Mouse (Mus musculus) midbrain, embryonic 16.5 days (tissue): ENCODE data around the gene Sim1. TPM values are rescaled to one million over a fixed set of nuclear protein-coding genes. Genes with fewer than 3 reads are reported as not detected.

Experiments used
- ATAC-seq: fragments of 200-750 bp; cut with Nextera tagmentation; 2 replicates; pipeline ENCODE4 v1.8.0; 2017; ENCODE audit warnings: moderate TSS enrichment
- H3K27ac ChIP-seq: fragments of 300-500 bp; sonication (generic); 2 replicates; pipeline ENCODE4 v1.5.1; 2014; ENCODE audit warnings: mild to moderate bottlenecking, low read length, mixed read lengths
- H3K27me3 ChIP-seq: fragments of 300-500 bp; sonication (generic); 2 replicates; pipeline ENCODE4 v1.6.1; 2014; ENCODE audit warnings: low read depth, low read length, mixed read lengths; ENCODE audit not compliant: control insufficient read depth, insufficient read depth
- H3K36me3 ChIP-seq: fragments of 300-500 bp; sonication (generic); 2 replicates; pipeline ENCODE4 v1.6.1; 2014; ENCODE audit warnings: mild to moderate bottlenecking, low read length, moderate library complexity, mixed read lengths; ENCODE audit not compliant: control insufficient read depth, insufficient read depth
- H3K4me1 ChIP-seq: fragments of 300-500 bp; sonication (generic); 2 replicates; pipeline ENCODE4 v1.6.1; 2014; ENCODE audit warnings: mild to moderate bottlenecking, low read length, mixed read lengths; ENCODE audit not compliant: control insufficient read depth, insufficient read depth
- H3K4me2 ChIP-seq: fragments of 300-500 bp; sonication (generic); 2 replicates; pipeline ENCODE4 v1.6.1; 2014; ENCODE audit warnings: mild to moderate bottlenecking, low read length, mixed read lengths
- H3K4me3 ChIP-seq: fragments of 300-500 bp; sonication (generic); 2 replicates; pipeline ENCODE4 v1.5.1; 2014; ENCODE audit warnings: low read depth, mild to moderate bottlenecking, low read length, moderate library complexity, mixed read lengths
- H3K9ac ChIP-seq: fragments of 300-500 bp; sonication (generic); 2 replicates; pipeline ENCODE4 v1.6.1; 2014; ENCODE audit warnings: low read depth, low read length, mixed read lengths
- H3K9me3 ChIP-seq: fragments of 300-500 bp; sonication (generic); replicated peaks from 2 replicates; pipeline ENCODE4 v1.6.1; 2014; ENCODE audit warnings: mild to moderate bottlenecking, low read length, mixed read lengths; ENCODE audit not compliant: control insufficient read depth, poor library complexity, severe bottlenecking
- WGBS: fragments of 180-500 bp; shearing (Covaris S2); extraction: QIAGEN DNeasy Blood & Tissue Kit; methylation state at CpG from one replicate; pipeline ENCODE4 v1.1.7; 2014; 5-methylcytosine and 5-hydroxymethylcytosine counted together
- polyA plus RNA-seq: library from polyadenylated mRNA; unstranded; fragments of >200 nt; fragmentation: Nextera tagmentation; extraction: Ambion mirVana; gene quantifications from 2 replicates; pipeline ENCODE4 v1.2.1, GENCODE M21; 2015

Sim1 gene
- polyA plus RNA-seq, 1 experiment from 2014 or later, result 2.0 TPM

- peaks cover 8% of the 10 kb centered on the region for H3K4me1 ChIP-seq
- no peaks in the 10 kb centered on the region; the same call in 1 of the 2 replicates for H3K9me3 ChIP-seq
- H3K36me3 ChIP-seq, result no peaks in the 10 kb centered on the region
- under 1% methylated on average over 16 of the region's 16 CpGs for WGBS
- ATAC-seq, result 0 out of 2 replicates have a peak, but pooled peaks have one; percentile 55
- H3K4me2 ChIP-seq, result peak overlapping the region; percentile 40
- peak overlapping the region; percentile 18; the same call in 1 of the 2 replicates for H3K4me3 ChIP-seq
- peaks cover 68% of the 10 kb centered on the region for H3K27me3 ChIP-seq
- peak overlapping the region; percentile 21; the same call in 1 of the 2 replicates for H3K9ac ChIP-seq
- H3K27ac ChIP-seq, result no peak overlapping the region
Measured at GRCm38 (mm10) chr10:50910400-50910799, 15.8 kb downstream of the Sim1 start.

DNA sequence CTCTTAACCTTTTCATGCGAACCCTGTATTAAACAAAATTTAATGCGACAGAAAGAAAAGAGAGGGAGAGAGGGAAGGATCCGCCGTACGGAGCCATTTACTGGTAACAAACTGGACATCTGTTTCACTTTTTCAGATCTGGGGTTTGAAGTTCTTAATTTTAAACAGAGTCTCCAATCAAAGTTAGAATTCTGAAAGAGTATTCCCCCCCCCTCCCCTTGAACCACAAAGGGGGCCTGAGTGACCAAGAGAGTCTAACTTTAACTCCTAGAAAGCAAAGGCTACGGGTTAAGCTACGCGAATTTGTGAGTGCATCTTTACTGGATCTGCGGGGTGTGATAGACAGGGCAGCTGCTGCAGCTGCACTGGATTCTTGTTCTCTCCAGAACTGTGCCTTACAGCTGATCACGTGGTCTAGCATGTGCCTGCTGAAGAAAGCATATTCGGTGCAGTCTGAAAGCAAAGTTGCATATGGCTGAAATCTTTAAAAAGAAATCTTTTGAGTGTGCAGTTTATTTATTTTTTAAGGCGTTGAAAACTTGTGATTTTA is 16.4 kb downstream of the Sim1 start:
- H3K4me3 ChIP-seq, result peak overlapping the region; percentile 18; the same call in 1 of the 2 replicates
- H3K27ac ChIP-seq, result no peak overlapping the region
- H3K36me3 ChIP-seq, result no peaks in the 10 kb centered on the region
- H3K9ac ChIP-seq, result no peak overlapping the region
- ATAC-seq, result peak; percentile 77
- no peaks in the 10 kb centered on the region; the same call in 1 of the 2 replicates for H3K9me3 ChIP-seq
- peak overlapping the region; percentile 40 for H3K4me2 ChIP-seq
- H3K27me3 ChIP-seq, result peaks cover 63% of the 10 kb centered on the region
- 3% methylated on average over 12 of the region's 12 CpGs for WGBS
- peaks cover 8% of the 10 kb centered on the region for H3K4me1 ChIP-seq

DNA sequence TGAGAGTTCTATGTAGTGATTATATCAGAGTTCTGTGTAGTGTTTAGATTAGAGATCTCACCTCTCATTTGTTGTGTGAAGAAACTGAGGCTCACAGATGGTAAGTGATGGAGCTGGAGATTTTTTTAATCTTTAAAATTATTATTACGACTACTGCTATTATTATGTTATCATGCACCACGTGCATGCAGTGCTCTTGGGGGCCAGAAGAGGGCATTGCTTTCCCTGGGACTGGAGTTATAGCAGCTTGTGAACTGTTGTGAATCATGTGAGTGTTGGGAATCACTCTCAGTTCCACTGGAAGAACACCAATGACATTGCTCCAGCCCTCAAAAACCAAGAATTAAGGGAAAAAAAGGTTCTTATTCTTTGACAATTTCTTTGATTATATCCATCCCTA is 21.1 kb downstream of the Sim1 start:
- no peak for ATAC-seq
- no peak overlapping the region for H3K4me2 ChIP-seq
- no peaks in the 10 kb centered on the region; the same call in 1 of the 2 replicates for H3K9me3 ChIP-seq
- no peaks in the 10 kb centered on the region for H3K36me3 ChIP-seq
- H3K27me3 ChIP-seq, result peaks cover 16% of the 10 kb centered on the region
- peaks cover 5% of the 10 kb centered on the region for H3K4me1 ChIP-seq
- H3K4me3 ChIP-seq, result no peak overlapping the region
- H3K27ac ChIP-seq, result no peak overlapping the region
- no peak overlapping the region for H3K9ac ChIP-seq
- WGBS, result 40% methylated on average over 2 of the region's 2 CpGs

- Histone ChIP-seq H3K9ac (no peak overlapping the region), H3K4me1 (no peaks in the 10 kb centered on the region), H3K27ac (no peak overlapping the region), H3K4me3 (no peak overlapping the region), H3K36me3 (no peaks in the 10 kb centered on the region), H3K27me3 (no peaks in the 10 kb centered on the region), H3K4me2 (no peak overlapping the region), H3K9me3 (no peaks in the 10 kb centered on the region)
- WGBS, result 33% methylated on average over 5 of the region's 5 CpGs
- no peak; the same call in 1 of the 2 replicates for ATAC-seq
Measured at GRCm38 (mm10) chr10:50929281-50929680, 34.7 kb downstream of the Sim1 start.

- no peak overlapping the region for H3K4me3 ChIP-seq
- ATAC-seq, result no peak
- no peaks in the 10 kb centered on the region for H3K27me3 ChIP-seq
Measured at GRCm38 (mm10) chr10:50935673-50936072, 41.1 kb downstream of the Sim1 start.

GRCm38 (mm10) chr10:50973625-50974024 is 79.1 kb downstream of the Sim1 start:
- no peak for ATAC-seq
- Histone ChIP-seq H3K4me3 (no peak overlapping the region), H3K4me1 (no peaks in the 10 kb centered on the region), H3K27ac (no peak overlapping the region), H3K4me2 (no peak overlapping the region), H3K9ac (no peak overlapping the region), H3K9me3 (no peaks in the 10 kb centered on the region), H3K36me3 (no peaks in the 10 kb centered on the region), H3K27me3 (no peaks in the 10 kb centered on the region)
- WGBS, result 79% methylated on average over 1 of the region's 1 CpGs

More at GRCm38 (mm10) chr10:50935673-50936072, 41.1 kb downstream of the Sim1 start:
- H3K4me1 ChIP-seq, result no peaks in the 10 kb centered on the region
- no peaks in the 10 kb centered on the region for H3K9me3 ChIP-seq
- no peak overlapping the region for H3K9ac ChIP-seq
- H3K4me2 ChIP-seq, result no peak overlapping the region
- H3K36me3 ChIP-seq, result no peaks in the 10 kb centered on the region
- no peak overlapping the region for H3K27ac ChIP-seq

DNA sequence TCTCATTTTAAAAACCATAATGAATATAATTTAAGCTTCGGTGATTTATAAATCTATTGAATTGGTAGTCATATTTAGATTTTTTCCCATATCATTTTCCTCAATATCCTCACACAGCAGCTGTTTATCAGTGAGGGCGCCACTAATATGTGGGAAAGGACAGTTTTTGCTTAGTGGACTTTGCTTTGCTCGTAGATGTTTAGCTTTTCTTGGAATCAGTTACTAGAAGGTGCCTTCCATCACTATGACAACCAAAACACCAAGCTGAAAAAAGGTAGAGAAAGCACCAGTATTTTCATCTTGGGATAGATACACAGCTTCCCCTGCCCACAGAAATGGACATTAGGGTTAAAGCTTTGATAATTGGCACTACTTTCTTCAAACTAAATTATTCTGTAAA is 87.3 kb downstream of the Sim1 start:
- Histone ChIP-seq H3K9me3 (no peaks in the 10 kb centered on the region), H3K4me2 (no peak overlapping the region), H3K36me3 (no peaks in the 10 kb centered on the region), H3K4me3 (no peak overlapping the region), H3K9ac (no peak overlapping the region), H3K4me1 (no peaks in the 10 kb centered on the region), H3K27ac (no peak overlapping the region), H3K27me3 (no peaks in the 10 kb centered on the region)
- no peak for ATAC-seq
- WGBS, result 83% methylated on average over 3 of the region's 3 CpGs

GRCm38 (mm10) chr10:50983620-50984019 is 89.1 kb downstream of the Sim1 start:
- no peak overlapping the region for H3K4me3 ChIP-seq
- H3K36me3 ChIP-seq, result no peaks in the 10 kb centered on the region
- no peaks in the 10 kb centered on the region for H3K27me3 ChIP-seq
- no peak overlapping the region for H3K27ac ChIP-seq
- no peak for ATAC-seq
- H3K9ac ChIP-seq, result no peak overlapping the region
- H3K4me2 ChIP-seq, result no peak overlapping the region
- H3K4me1 ChIP-seq, result no peaks in the 10 kb centered on the region
- no peaks in the 10 kb centered on the region for H3K9me3 ChIP-seq
- WGBS, result 93% methylated on average over 4 of the region's 4 CpGs

DNA sequence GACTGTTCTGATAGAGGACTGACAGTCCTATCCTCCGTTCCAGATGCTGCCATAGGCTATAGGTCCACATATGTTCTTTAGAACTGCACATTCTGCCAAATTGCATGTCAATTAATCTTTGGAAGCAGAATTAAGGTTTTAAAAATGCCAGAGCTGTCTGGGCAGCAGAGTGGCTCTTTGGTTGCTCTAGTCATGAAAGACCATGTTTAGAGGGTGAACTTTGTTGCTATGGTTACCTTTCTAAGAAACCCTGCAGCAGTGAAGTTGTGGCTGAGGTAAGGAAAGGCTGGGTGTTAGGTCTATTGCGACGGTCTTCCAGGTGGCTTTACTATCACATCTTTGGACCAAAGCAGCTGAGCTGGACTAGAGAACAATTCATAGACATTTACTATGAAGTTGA is 113.2 kb downstream of the Sim1 start:
- 16% methylated on average over 3 of the region's 3 CpGs for WGBS
- no peak overlapping the region for H3K27ac ChIP-seq
- ATAC-seq, result 0 out of 2 replicates have a peak, but pooled peaks have one; percentile 61
- H3K4me3 ChIP-seq, result no peak overlapping the region
- H3K36me3 ChIP-seq, result no peaks in the 10 kb centered on the region
- H3K4me2 ChIP-seq, result no peak overlapping the region
- peaks cover 12% of the 10 kb centered on the region for H3K4me1 ChIP-seq
- H3K27me3 ChIP-seq, result no peaks in the 10 kb centered on the region; the same call in 1 of the 2 replicates
- H3K9me3 ChIP-seq, result no peaks in the 10 kb centered on the region
- no peak overlapping the region for H3K9ac ChIP-seq
